Mouse (Mus musculus) spleen, adult 2 months (tissue): ENCODE results near the gene Gm45837. TPM values are rescaled to one million over a fixed set of nuclear protein-coding genes. Genes with fewer than 3 reads are reported as not detected.

ENCODE experiments used
- DNase-seq, 2 experiments: peaks; one replicate each; pipeline versions ENCODE4 v3.0.0 to v3.0.0-alpha.2; 2012 to 2021; ENCODE audit warnings: low spot score in 2 of 2, low read depth in 1 of 2
- H3K27ac ChIP-seq: fragments of 200-500 bp; 2 replicates; pipeline ENCODE4 v1.5.1; 2012; ENCODE audit warnings: low read length, inconsistent platforms; ENCODE audit not compliant: insufficient read depth
- H3K27me3 ChIP-seq: fragments of 200-500 bp; 2 replicates; pipeline ENCODE4 v1.6.1; 2012; ENCODE audit warnings: mild to moderate bottlenecking, moderate library complexity, low read length, inconsistent platforms; ENCODE audit not compliant: control insufficient read depth, insufficient read depth
- H3K36me3 ChIP-seq: fragments of 200-500 bp; 2 replicates; pipeline ENCODE4 v1.6.1; 2012; ENCODE audit warnings: mild to moderate bottlenecking, low read length, inconsistent platforms; ENCODE audit not compliant: control insufficient read depth, insufficient read depth
- H3K4me1 ChIP-seq: fragments of 200-500 bp; 2 replicates; pipeline ENCODE4 v1.6.1; 2011; ENCODE audit warnings: inconsistent platforms; ENCODE audit not compliant: control insufficient read depth, insufficient read depth, insufficient read length
- H3K4me3 ChIP-seq: fragments of 200-500 bp; 2 replicates; pipeline ENCODE4 v1.5.1; 2011; ENCODE audit warnings: mild to moderate bottlenecking, inconsistent platforms; ENCODE audit not compliant: insufficient read depth, insufficient read length; ENCODE audit errors: extremely low read depth
- CTCF ChIP-seq: fragments of 200-500 bp; IDR thresholded peaks from 2 replicates; pipeline ENCODE4 v1.5.1; 2011; ENCODE audit warnings: mild to moderate bottlenecking, inconsistent platforms; ENCODE audit not compliant: insufficient read depth, insufficient read length, insufficient replicate concordance; ENCODE audit errors: extremely low read depth
- POLR2A ChIP-seq: fragments of 200-500 bp; IDR thresholded peaks from 2 replicates; pipeline ENCODE4 v1.6.1; 2011; ENCODE audit warnings: low read depth, low read length, inconsistent platforms
- WGBS: fragments of 180-500 bp; shearing (Covaris S2); methylation state at CpG from one replicate; pipeline ENCODE4 v1.1.7; 2018; 5-methylcytosine and 5-hydroxymethylcytosine counted together
- polyA plus RNA-seq: library from polyadenylated mRNA; depleted of rRNA; stranded (reverse); fragments of >200 nt; gene quantifications from 2 replicates; pipeline ENCODE4 v1.2.3, GENCODE M21; 2012

Gene Gm45837
- polyA plus RNA-seq, 1 experiment, result not detected

GRCm38 (mm10) chr7:101539774-101540173, 129.1 kb downstream of the Gm45837 start:
- TF ChIP-seq CTCF (no peak), POLR2A (no peak)
- no peak for DNase-seq
- WGBS, result 88% methylated on average over 9 of the region's 9 CpGs
- Histone ChIP-seq H3K27ac (no peak overlapping the region), H3K4me1 (no peaks in the 10 kb centered on the region; the same call in 1 of the 2 replicates), H3K27me3 (no peaks in the 10 kb centered on the region), H3K4me3 (no peak overlapping the region), H3K36me3 (no peaks in the 10 kb centered on the region)

- DNase-seq, result peak in 1 of 2 experiments; percentile 18
- no peaks in the 10 kb centered on the region; the same call in 1 of the 2 replicates for H3K4me1 ChIP-seq
- no peak overlapping the region for H3K27ac ChIP-seq
- no peaks in the 10 kb centered on the region for H3K27me3 ChIP-seq
- no peaks in the 10 kb centered on the region for H3K36me3 ChIP-seq
- 16% methylated on average over 5 of the region's 5 CpGs for WGBS
- H3K4me3 ChIP-seq, result no peak overlapping the region
- TF ChIP-seq POLR2A, result no peak
- TF ChIP-seq CTCF, result no peak
These were observed 130.0 kb downstream of the Gm45837 start for GRCm38 (mm10) chr7:101540684-101541083.

- 3% methylated on average over 11 of the region's 11 CpGs for WGBS
- H3K27me3 ChIP-seq, result no peaks in the 10 kb centered on the region
- DNase-seq, result peak; percentile 61
- TF ChIP-seq CTCF (peak; percentile 62; the same call in 1 of the 2 replicates), POLR2A (no peak)
- H3K4me1 ChIP-seq, result no peaks in the 10 kb centered on the region; the same call in 1 of the 2 replicates
- H3K36me3 ChIP-seq, result no peaks in the 10 kb centered on the region
- H3K4me3 ChIP-seq, result no peak overlapping the region
- no peak overlapping the region for H3K27ac ChIP-seq
These were observed 130.4 kb downstream of the Gm45837 start for GRCm38 (mm10) chr7:101541132-101541531.

GRCm38 (mm10) chr7:101541734-101542133, 131.0 kb downstream of the Gm45837 start:
- H3K27ac ChIP-seq, result no peak overlapping the region
- TF ChIP-seq POLR2A (no peak), CTCF (no peak)
- no peaks in the 10 kb centered on the region for H3K27me3 ChIP-seq
- WGBS, result 90% methylated on average over 10 of the region's 10 CpGs
- DNase-seq, result no peak
- no peaks in the 10 kb centered on the region for H3K36me3 ChIP-seq
- no peak overlapping the region for H3K4me3 ChIP-seq
- no peaks in the 10 kb centered on the region; the same call in 1 of the 2 replicates for H3K4me1 ChIP-seq

GRCm38 (mm10) chr7:101547651-101548050, 137.0 kb downstream of the Gm45837 start:
- Histone ChIP-seq H3K4me1 (peaks cover 9% of the 10 kb centered on the region; the same call in 1 of the 2 replicates), H3K27ac (no peak overlapping the region; the same call in 1 of the 2 replicates), H3K4me3 (no peak overlapping the region), H3K27me3 (no peaks in the 10 kb centered on the region), H3K36me3 (no peaks in the 10 kb centered on the region)
- peak in 1 of 2 experiments; percentile 22 for DNase-seq
- no peak for TF ChIP-seq POLR2A
- no peak for TF ChIP-seq CTCF
- WGBS, result 65% methylated on average over 3 of the region's 3 CpGs

- Histone ChIP-seq H3K27me3 (no peaks in the 10 kb centered on the region), H3K27ac (peak overlapping the region; percentile 30)
- TF ChIP-seq CTCF, result no peak
These were observed 138.6 kb downstream of the Gm45837 start for GRCm38 (mm10) chr7:101549266-101549665.

GRCm38 (mm10) chr7:101550686-101551485, 140.2 kb downstream of the Gm45837 start:
- H3K27me3 ChIP-seq, result no peaks in the 10 kb centered on the region
- 0 out of 2 replicates have a peak overlapping the region, but pooled peaks have one; percentile 1 for H3K4me3 ChIP-seq
- TF ChIP-seq POLR2A, result no peak
- no peak for TF ChIP-seq CTCF
- 27% methylated on average over 7 of the region's 7 CpGs for WGBS
- no peak for DNase-seq
- peak overlapping the region; percentile 80 for H3K27ac ChIP-seq
- peaks cover 9% of the 10 kb centered on the region; the same call in 1 of the 2 replicates for H3K4me1 ChIP-seq
- no peaks in the 10 kb centered on the region for H3K36me3 ChIP-seq

More at GRCm38 (mm10) chr7:101549266-101549665, 138.6 kb downstream of the Gm45837 start:
- Histone ChIP-seq H3K36me3 (no peaks in the 10 kb centered on the region), H3K4me1 (peaks cover 9% of the 10 kb centered on the region; the same call in 1 of the 2 replicates), H3K4me3 (no peak overlapping the region)
- DNase-seq, result no peak
- WGBS, result 86% methylated on average over 3 of the region's 3 CpGs
